Mouse (Mus musculus) CH12.LX (cell line): ENCODE data around the gene Iglon5. TPM values are rescaled to one million over a fixed set of nuclear protein-coding genes. Genes with fewer than 3 reads are reported as not detected.
A peak's percentile ranks its signal among the peaks of the same experiment; 100 is the strongest.

ENCODE experiments used
- DNase-seq: peaks from one replicate; pipeline ENCODE4 v3.0.0-alpha.2; 2013; ENCODE audit errors: extremely low read depth
- H3K27ac ChIP-seq: 2 replicates; pipeline ENCODE4 v1.5.1; 2012; ENCODE audit warnings: low read depth, mild to moderate bottlenecking, control low read depth, moderate library complexity; ENCODE audit not compliant: insufficient read depth
- H3K27me3 ChIP-seq: replicated peaks from 2 replicates; pipeline ENCODE3; 2012; ENCODE audit warnings: inconsistent platforms
- H3K36me3 ChIP-seq, 2 experiments: replicated peaks in 1 of 2; 2 replicates each; pipeline versions ENCODE3 to v1.6.1; 2012; ENCODE audit warnings: inconsistent platforms in 1 of 2, low read length in 1 of 2, mild to moderate bottlenecking in 1 of 2, mixed read lengths in 1 of 2, moderate library complexity in 1 of 2; ENCODE audit not compliant: control insufficient read depth in 1 of 2, insufficient read depth in 1 of 2
- H3K4me1 ChIP-seq, 2 experiments: 2 replicates each; pipeline ENCODE4 v1.6.1; 2012; ENCODE audit warnings: inconsistent platforms in 1 of 2, moderate library complexity in 1 of 2; ENCODE audit not compliant: insufficient read depth in 2 of 2, control insufficient read depth in 1 of 2
- H3K4me2 ChIP-seq: 2 replicates; pipeline ENCODE4 v1.6.1; 2012; ENCODE audit warnings: low read depth, mild to moderate bottlenecking, control low read depth; ENCODE audit not compliant: poor library complexity, insufficient read depth, severe bottlenecking
- H3K4me3 ChIP-seq, 3 experiments: fragments of 150-350 bp in 1 of 3; sonication (generic) in 1 of 3; replicated peaks in 1 of 3; 2 replicates each; pipeline versions ENCODE3 to v1.5.1; 2011 to 2012; ENCODE audit warnings: low read depth in 2 of 3, low read length in 2 of 3, mild to moderate bottlenecking in 2 of 3, moderate library complexity in 2 of 3, control low read depth in 1 of 3, improper control_type of control experiment in 1 of 3, inconsistent platforms in 1 of 3, mixed read lengths in 1 of 3; ENCODE audit not compliant: poor library complexity in 1 of 3
- H3K79me2 ChIP-seq: replicated peaks from 2 replicates; pipeline ENCODE4 v1.6.1; 2012; ENCODE audit warnings: mild to moderate bottlenecking, moderate library complexity; ENCODE audit not compliant: control insufficient read depth, poor library complexity, insufficient read depth, severe bottlenecking; ENCODE audit errors: extremely low read depth
- H3K9ac ChIP-seq: 2 replicates; pipeline ENCODE4 v1.6.1; 2012; ENCODE audit warnings: low read depth, mild to moderate bottlenecking, control low read depth, moderate library complexity; ENCODE audit not compliant: insufficient read depth
- H3K9me3 ChIP-seq: replicated peaks from 2 replicates; pipeline ENCODE3; 2012; ENCODE audit warnings: low read length, inconsistent platforms, mixed read lengths
- BHLHE40 ChIP-seq: IDR thresholded peaks from 2 replicates; pipeline ENCODE4 v1.6.1; 2011; ENCODE audit warnings: mild to moderate bottlenecking, low read depth, low read length, improper control_type of control experiment
- CHD2 ChIP-seq: IDR thresholded peaks from 2 replicates; pipeline ENCODE4 v1.6.1; 2011; ENCODE audit warnings: low read length, improper control_type of control experiment
- CTCF ChIP-seq, 2 experiments: IDR thresholded peaks in 1 of 2; conservative IDR thresholded peaks in 1 of 2; 2 replicates each; pipeline ENCODE4 v1.5.1; 2011 to 2012; ENCODE audit warnings: low read depth in 2 of 2, low read length in 2 of 2, improper control_type of control experiment in 1 of 2, inconsistent platforms in 1 of 2, mild to moderate bottlenecking in 1 of 2, moderate library complexity in 1 of 2
- E2F4 ChIP-seq: IDR thresholded peaks from 2 replicates; pipeline ENCODE4 v1.6.1; 2011; ENCODE audit warnings: low read depth, low read length, improper control_type of control experiment; ENCODE audit not compliant: insufficient replicate concordance
- EP300 ChIP-seq: IDR thresholded peaks from 2 replicates; pipeline ENCODE4 v1.6.1; 2011; ENCODE audit warnings: low read length, improper control_type of control experiment
- ETS1 ChIP-seq: conservative IDR thresholded peaks from 2 replicates; pipeline ENCODE4 v1.6.1; 2012; ENCODE audit warnings: low read depth, mild to moderate bottlenecking, inconsistent platforms, low read length, improper control_type of control experiment, moderate library complexity
- GABPA ChIP-seq: IDR thresholded peaks from 2 replicates; pipeline ENCODE4 v1.6.1; 2012; ENCODE audit warnings: low read depth, low read length, improper control_type of control experiment, inconsistent platforms; ENCODE audit not compliant: insufficient replicate concordance
- JUND ChIP-seq: conservative IDR thresholded peaks from 2 replicates; pipeline ENCODE4 v1.6.1; 2011; ENCODE audit warnings: low read depth, low read length, improper control_type of control experiment
- KAT2A ChIP-seq: IDR thresholded peaks from 2 replicates; pipeline ENCODE4 v1.6.1; 2012; ENCODE audit warnings: low read length, improper control_type of control experiment, inconsistent platforms; ENCODE audit not compliant: insufficient replicate concordance
- MAFK ChIP-seq: IDR thresholded peaks from 2 replicates; pipeline ENCODE4 v1.6.1; 2011; ENCODE audit warnings: low read length, improper control_type of control experiment; ENCODE audit not compliant: insufficient replicate concordance
- MAZ ChIP-seq: IDR thresholded peaks from 2 replicates; pipeline ENCODE4 v1.6.1; 2012; ENCODE audit warnings: low read depth, mild to moderate bottlenecking, inconsistent platforms, low read length, improper control_type of control experiment, moderate library complexity
- MEF2A ChIP-seq: IDR thresholded peaks from 2 replicates; pipeline ENCODE4 v1.6.1; 2014; ENCODE audit warnings: low read depth, mild to moderate bottlenecking, inconsistent platforms, low read length, improper control_type of control experiment, borderline replicate concordance
- MYC ChIP-seq: IDR thresholded peaks from 2 replicates; pipeline ENCODE4 v1.6.1; 2011; ENCODE audit warnings: low read depth, mild to moderate bottlenecking, improper control_type of control experiment, low read length
- RAD21 ChIP-seq: IDR thresholded peaks from 2 replicates; pipeline ENCODE4 v1.6.1; 2011; ENCODE audit warnings: low read depth, mild to moderate bottlenecking, low read length, improper control_type of control experiment, moderate library complexity
- RCOR1 ChIP-seq: conservative IDR thresholded peaks from 2 replicates; pipeline ENCODE4 v1.6.1; 2012; ENCODE audit warnings: low read depth, mild to moderate bottlenecking, inconsistent platforms, low read length, improper control_type of control experiment
- SIN3A ChIP-seq: IDR thresholded peaks from 2 replicates; pipeline ENCODE4 v1.6.1; 2012; ENCODE audit warnings: low read length, improper control_type of control experiment, inconsistent platforms
- SMC3 ChIP-seq: IDR thresholded peaks from 2 replicates; pipeline ENCODE4 v1.6.1; 2011; ENCODE audit warnings: low read depth, low read length, improper control_type of control experiment
- TBP ChIP-seq: conservative IDR thresholded peaks from 2 replicates; pipeline ENCODE4 v1.6.1; 2011; ENCODE audit warnings: low read depth, low read length, improper control_type of control experiment
- UBTF ChIP-seq: IDR thresholded peaks from 2 replicates; pipeline ENCODE4 v1.6.1; 2012; ENCODE audit warnings: low read depth, mild to moderate bottlenecking, inconsistent platforms, low read length, improper control_type of control experiment, moderate library complexity
- USF1 ChIP-seq: IDR thresholded peaks from 2 replicates; pipeline ENCODE4 v1.6.1; 2014; ENCODE audit warnings: low read depth, mild to moderate bottlenecking, inconsistent platforms, low read length, improper control_type of control experiment
- USF2 ChIP-seq: conservative IDR thresholded peaks from 2 replicates; pipeline ENCODE4 v1.6.1; 2011; ENCODE audit warnings: low read depth, low read length, improper control_type of control experiment
- ZMIZ1 ChIP-seq: IDR thresholded peaks from 2 replicates; pipeline ENCODE4 v1.6.1; 2012; ENCODE audit warnings: low read depth, mild to moderate bottlenecking, inconsistent platforms, low read length, improper control_type of control experiment
- dilution Hi-C: fragments of 300-500 bp; cut with MboI; formaldehyde crosslinking; loops from 2 replicates; pipeline ENCODE4 v1.14.3; 2020; ENCODE audit warnings: low sequenced_read_pairs; ENCODE audit not compliant: extremely low pct_unique_long_range_greater_than_20kb, extremely low pct_ligation_motif_present
- in situ Hi-C: fragments of 300-500 bp; cut with MboI; formaldehyde crosslinking; loops from 3 replicates; pipeline ENCODE4 v1.14.3; 2019; ENCODE audit warnings: low sequenced_read_pairs, low pct_ligation_motif_present, low pct_unique_long_range_greater_than_20kb, mixed read lengths
- polyA plus RNA-seq: library from polyadenylated mRNA; unstranded; fragments of >175 nt; gene quantifications from 2 replicates; pipeline ENCODE4 v1.2.1, GENCODE M21; 2012; ENCODE audit warnings: low read depth; ENCODE audit not compliant: insufficient read length
- total RNA-seq, 2 experiments: library from RNA; depleted of rRNA; stranded (reverse); fragments of 300-350 nt in 1 of 2; fragments of >200 nt in 1 of 2; gene quantifications; 2 replicates each; pipeline ENCODE4 v1.2.3; 2012 to 2014

Gene Iglon5
- total and polyA plus RNA-seq, 3 experiments, result not detected

DNA sequence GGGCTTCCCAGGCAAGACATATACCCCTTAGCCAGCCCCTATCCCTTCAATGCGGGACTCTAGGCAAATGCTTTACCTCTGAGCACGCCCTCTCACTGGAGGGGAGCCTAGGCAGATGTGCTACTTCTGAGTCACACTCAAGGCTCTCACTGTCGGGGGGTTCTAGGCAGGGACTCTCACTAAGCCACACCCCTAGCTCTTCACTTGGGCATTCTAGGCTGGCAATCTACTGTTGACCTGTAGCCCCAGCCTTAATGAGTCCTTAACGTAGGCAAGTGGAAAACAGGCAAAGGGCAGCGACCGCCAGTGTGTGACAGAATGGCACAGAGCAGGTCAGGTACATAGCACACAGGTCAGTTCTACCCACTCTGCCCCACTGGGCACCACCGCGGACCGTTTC lies 986 bp upstream of the Iglon5 start:
- H3K9me3 ChIP-seq, result peaks cover 2% of the 10 kb centered on the region
- H3K36me3 ChIP-seq, result no peaks in the 10 kb centered on the region
- H3K27ac ChIP-seq, result no peak overlapping the region
- H3K79me2 ChIP-seq, result no peaks in the 10 kb centered on the region
- in situ Hi-C loops, result loop anchor here (25.0 kb wide), 1 partner anchor 296 kb away; the partner anchor contains the start of genes Klk10, Klk8 and Klk9
- dilution Hi-C loops, result no loop called here
- no peak for TF ChIP-seq SMC3
- no peak for TF ChIP-seq MEF2A
- no peak for TF ChIP-seq TBP
- TF ChIP-seq MAFK, result no peak
- TF ChIP-seq UBTF, result no peak
- TF ChIP-seq BHLHE40, result no peak
- no peak for TF ChIP-seq RAD21
- TF ChIP-seq USF1, result no peak
- TF ChIP-seq ZMIZ1, result no peak
- TF ChIP-seq KAT2A, result no peak
- no peak for TF ChIP-seq SIN3A
- H3K4me1 ChIP-seq, result peaks cover 0 to 9% of the 10 kb centered on the region in 2 experiments; a peak in 1 of 4 replicates
- peaks cover 81% of the 10 kb centered on the region for H3K27me3 ChIP-seq
- DNase-seq, result no peak
- no peak overlapping the region for H3K9ac ChIP-seq
- no peak overlapping the region for H3K4me2 ChIP-seq
- H3K4me3 ChIP-seq, result no peak overlapping the region

DNA sequence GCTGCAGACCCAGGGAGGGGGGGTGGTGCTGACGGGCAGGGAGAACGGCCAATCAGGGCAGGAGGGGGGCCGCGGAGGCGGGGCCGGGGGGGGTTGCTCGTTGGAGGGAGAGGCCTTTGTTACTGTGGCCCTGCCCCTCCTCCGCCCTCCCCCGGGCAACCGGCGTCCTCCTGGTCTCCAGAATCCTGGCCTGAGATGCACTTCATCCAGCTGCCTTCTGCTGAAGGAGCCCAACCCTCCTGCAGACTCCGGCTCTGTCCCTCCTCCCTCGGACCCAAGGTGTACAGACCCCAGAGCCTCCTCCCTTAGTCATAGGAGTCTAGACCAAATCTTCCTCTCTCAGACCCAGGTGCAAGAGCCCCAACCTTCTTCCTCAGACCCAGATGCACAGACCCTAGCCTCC lies 308 bp upstream of the Iglon5 start:
- Histone ChIP-seq H3K79me2 (no peaks in the 10 kb centered on the region), H3K4me2 (peak overlapping the region; percentile 51), H3K36me3 (no peaks in the 10 kb centered on the region), H3K27ac (no peak overlapping the region), H3K27me3 (peaks cover 80% of the 10 kb centered on the region), H3K9ac (no peak overlapping the region), H3K4me3 (no peak overlapping the region), H3K4me1 (peaks cover 0 to 9% of the 10 kb centered on the region in 2 experiments; a peak in 1 of 4 replicates), H3K9me3 (peaks cover 2% of the 10 kb centered on the region)
- TF ChIP-seq TBP (no peak), JUND (no peak), CTCF (conservative IDR thresholded peaks at IDR 0.05 in 1 of 2, IDR thresholded peaks at IDR 0.05 in 1 of 2; ENCODE audit: low read depth in 2 of 2, low read length in 2 of 2) (no peak), KAT2A (no peak), GABPA (no peak), MYC (no peak), USF2 (no peak), MAZ (no peak), E2F4 (no peak), EP300 (no peak), ETS1 (no peak), CHD2 (no peak), RCOR1 (no peak), SIN3A (no peak)
- DNase-seq, result no peak
- in situ Hi-C loops (loop anchor here (25.0 kb wide), 1 partner anchor 297 kb away; the partner anchor contains the start of genes Klk10, Klk8 and Klk9), dilution Hi-C loops (no loop called here)
